Mouse (Mus musculus) hindbrain, postnatal 0 days (tissue): ENCODE data around the gene Tiam1. TPM values are rescaled to one million over a fixed set of nuclear protein-coding genes. Genes with fewer than 3 reads are reported as not detected.

ENCODE experiments used
- ATAC-seq: fragments of 200-750 bp; cut with Nextera tagmentation; 2 replicates; pipeline ENCODE4 v1.8.0; 2017; ENCODE audit warnings: mild to moderate bottlenecking, moderate TSS enrichment, moderate library complexity
- DNase-seq: peaks from one replicate; pipeline ENCODE4 v3.0.0-alpha.2; 2015; ENCODE audit warnings: low spot score
- H3K27ac ChIP-seq: fragments of 300-500 bp; sonication (generic); 2 replicates; pipeline ENCODE4 v1.5.1; 2014; ENCODE audit warnings: mild to moderate bottlenecking
- H3K27me3 ChIP-seq: fragments of 300-500 bp; sonication (generic); 2 replicates; pipeline ENCODE4 v1.6.1; 2014; ENCODE audit warnings: low read length, mixed read lengths; ENCODE audit not compliant: insufficient read depth
- H3K36me3 ChIP-seq: fragments of 300-500 bp; sonication (generic); 2 replicates; pipeline ENCODE4 v1.6.1; 2014; ENCODE audit warnings: low read length, mixed read lengths; ENCODE audit not compliant: insufficient read depth
- H3K4me1 ChIP-seq: fragments of 300-500 bp; sonication (generic); 2 replicates; pipeline ENCODE4 v1.6.1; 2014; ENCODE audit warnings: antibody characterized with exemption, low read length, mixed read lengths; ENCODE audit not compliant: insufficient read depth
- H3K4me2 ChIP-seq: fragments of 300-500 bp; sonication (generic); 2 replicates; pipeline ENCODE4 v1.6.1; 2014; ENCODE audit warnings: low read depth, mild to moderate bottlenecking, low read length, moderate library complexity, mixed read lengths
- H3K4me3 ChIP-seq: fragments of 300-500 bp; sonication (generic); 2 replicates; pipeline ENCODE4 v1.5.1; 2014; ENCODE audit warnings: low read length
- H3K9ac ChIP-seq: fragments of 300-500 bp; sonication (generic); replicated peaks from 2 replicates; pipeline ENCODE4 v1.6.1; 2014; ENCODE audit warnings: mild to moderate bottlenecking, low read length, moderate library complexity, mixed read lengths
- H3K9me3 ChIP-seq: fragments of 300-500 bp; sonication (generic); 2 replicates; pipeline ENCODE4 v1.6.1; 2016; ENCODE audit warnings: low read length, mixed read lengths
- CTCF ChIP-seq: IDR thresholded peaks from 2 replicates; pipeline ENCODE4 v1.5.1; 2016; ENCODE audit warnings: antibody characterized with exemption, control low read depth, low read depth
- WGBS: fragments of 180-500 bp; shearing (Covaris S2); extraction: QIAGEN DNeasy Blood & Tissue Kit; methylation state at CpG from one replicate; pipeline ENCODE4 v1.1.7; 2014; 5-methylcytosine and 5-hydroxymethylcytosine counted together
- polyA plus RNA-seq: library from polyadenylated mRNA; unstranded; fragments of >200 nt; fragmentation: Nextera tagmentation; extraction: Ambion mirVana; gene quantifications from 2 replicates; pipeline ENCODE4 v1.2.1, GENCODE M21; 2015
- total RNA-seq: library from RNA; depleted of rRNA; stranded (reverse); fragments of >200 nt; gene quantifications from 2 replicates; pipeline ENCODE4 v1.2.3, GENCODE M21; 2014

The Tiam1 gene
- total and polyA plus RNA-seq, 2 experiments from 2014 or later: 15.1 to 26.2 TPM

GRCm38 (mm10) chr16:90121799-90122198, 21.8 kb downstream of the Tiam1 start:
- DNase-seq (no peak), ATAC-seq (no peak)
- Histone ChIP-seq H3K4me3 (no peak overlapping the region), H3K4me1 (no peaks in the 10 kb centered on the region), H3K4me2 (no peak overlapping the region), H3K9ac (no peak overlapping the region), H3K36me3 (no peaks in the 10 kb centered on the region), H3K9me3 (no peaks in the 10 kb centered on the region), H3K27me3 (no peaks in the 10 kb centered on the region), H3K27ac (no peak overlapping the region)
- WGBS: 89% methylated on average over 13 of the region's 13 CpGs
- TF ChIP-seq CTCF: no peak

- DNase-seq (no peak), ATAC-seq (no peak)
- peak; percentile 57 for TF ChIP-seq CTCF
- Histone ChIP-seq H3K4me1 (no peaks in the 10 kb centered on the region), H3K36me3 (no peaks in the 10 kb centered on the region), H3K9me3 (no peaks in the 10 kb centered on the region), H3K27me3 (no peaks in the 10 kb centered on the region), H3K4me3 (no peak overlapping the region), H3K4me2 (no peak overlapping the region), H3K9ac (no peak overlapping the region), H3K27ac (no peak overlapping the region)
- WGBS: 98% methylated on average over 4 of the region's 4 CpGs
Measured at GRCm38 (mm10) chr16:90119969-90120368, 23.6 kb downstream of the Tiam1 start.

- WGBS: 88% methylated on average over 13 of the region's 13 CpGs
- H3K9ac ChIP-seq: no peak overlapping the region
Measured at GRCm38 (mm10) chr16:90116637-90117182, 26.9 kb downstream of the Tiam1 start.

GRCm38 (mm10) chr16:90112577-90113155, 30.9 kb downstream of the Tiam1 start:
- H3K36me3 ChIP-seq: no peaks in the 10 kb centered on the region
- ATAC-seq (no peak), DNase-seq (no peak)
- WGBS: 86% methylated on average over 11 of the region's 11 CpGs
- H3K27me3 ChIP-seq: no peaks in the 10 kb centered on the region
- H3K4me3 ChIP-seq: no peak overlapping the region
- no peak overlapping the region for H3K4me2 ChIP-seq
- no peak for TF ChIP-seq CTCF
- H3K27ac ChIP-seq: no peak overlapping the region
- no peaks in the 10 kb centered on the region for H3K4me1 ChIP-seq
- H3K9ac ChIP-seq: no peak overlapping the region
- no peaks in the 10 kb centered on the region for H3K9me3 ChIP-seq

More at GRCm38 (mm10) chr16:90116637-90117182, 26.9 kb downstream of the Tiam1 start:
- Histone ChIP-seq H3K27ac (no peak overlapping the region), H3K27me3 (no peaks in the 10 kb centered on the region), H3K9me3 (no peaks in the 10 kb centered on the region), H3K36me3 (no peaks in the 10 kb centered on the region), H3K4me1 (no peaks in the 10 kb centered on the region), H3K4me3 (no peak overlapping the region), H3K4me2 (no peak overlapping the region)
- DNase-seq: no peak
- ATAC-seq: no peak
- TF ChIP-seq CTCF: no peak

GRCm38 (mm10) chr16:90109500-90109899, 34.1 kb downstream of the Tiam1 start:
- TF ChIP-seq CTCF: no peak
- H3K4me3 ChIP-seq: no peak overlapping the region
- H3K9ac ChIP-seq: no peak overlapping the region
- no peaks in the 10 kb centered on the region for H3K4me1 ChIP-seq
- no peak overlapping the region for H3K27ac ChIP-seq
- no peak for ATAC-seq
- no peaks in the 10 kb centered on the region for H3K27me3 ChIP-seq
- H3K4me2 ChIP-seq: no peak overlapping the region
- no peaks in the 10 kb centered on the region for H3K36me3 ChIP-seq
- WGBS: 60% methylated on average over 2 of the region's 3 CpGs
- no peaks in the 10 kb centered on the region for H3K9me3 ChIP-seq
- DNase-seq: no peak

- DNase-seq (no peak), ATAC-seq (no peak)
- Histone ChIP-seq H3K9me3 (no peaks in the 10 kb centered on the region), H3K27ac (no peak overlapping the region), H3K27me3 (no peaks in the 10 kb centered on the region), H3K36me3 (no peaks in the 10 kb centered on the region), H3K9ac (no peak overlapping the region), H3K4me3 (no peak overlapping the region), H3K4me1 (no peaks in the 10 kb centered on the region), H3K4me2 (no peak overlapping the region)
- WGBS: 79% methylated on average over 15 of the region's 15 CpGs
- no peak for TF ChIP-seq CTCF
Measured at GRCm38 (mm10) chr16:90104714-90105459, 38.7 kb downstream of the Tiam1 start.

GRCm38 (mm10) chr16:90103726-90104125, 39.8 kb downstream of the Tiam1 start:
- Histone ChIP-seq H3K4me1 (no peaks in the 10 kb centered on the region), H3K27ac (no peak overlapping the region), H3K36me3 (no peaks in the 10 kb centered on the region), H3K27me3 (no peaks in the 10 kb centered on the region), H3K9ac (no peak overlapping the region), H3K4me2 (no peak overlapping the region), H3K4me3 (no peak overlapping the region), H3K9me3 (no peaks in the 10 kb centered on the region)
- 71% methylated on average over 2 of the region's 2 CpGs for WGBS
- TF ChIP-seq CTCF: no peak
- no peak for ATAC-seq
- DNase-seq: no peak
